Mouse (Mus musculus) CH12.LX (cell line): ENCODE measurements around the gene P3h3. TPM values are rescaled to one million over a fixed set of nuclear protein-coding genes. Genes with fewer than 3 reads are reported as not detected.
A peak's percentile ranks its signal among the peaks of the same experiment; 100 is the strongest.

Source experiments
- DNase-seq: peaks from one replicate; pipeline ENCODE4 v3.0.0-alpha.2; 2013; ENCODE audit errors: extremely low read depth
- H3K27ac ChIP-seq: 2 replicates; pipeline ENCODE4 v1.5.1; 2012; ENCODE audit warnings: low read depth, mild to moderate bottlenecking, control low read depth, moderate library complexity; ENCODE audit not compliant: insufficient read depth
- H3K27me3 ChIP-seq: replicated peaks from 2 replicates; pipeline ENCODE3; 2012; ENCODE audit warnings: inconsistent platforms
- H3K36me3 ChIP-seq, 2 experiments: replicated peaks in 1 of 2; 2 replicates each; pipeline versions ENCODE3 to v1.6.1; 2012; ENCODE audit warnings: inconsistent platforms in 1 of 2, low read length in 1 of 2, mild to moderate bottlenecking in 1 of 2, mixed read lengths in 1 of 2, moderate library complexity in 1 of 2; ENCODE audit not compliant: control insufficient read depth in 1 of 2, insufficient read depth in 1 of 2
- H3K4me1 ChIP-seq, 2 experiments: 2 replicates each; pipeline ENCODE4 v1.6.1; 2012; ENCODE audit warnings: inconsistent platforms in 1 of 2, moderate library complexity in 1 of 2; ENCODE audit not compliant: insufficient read depth in 2 of 2, control insufficient read depth in 1 of 2
- H3K4me2 ChIP-seq: 2 replicates; pipeline ENCODE4 v1.6.1; 2012; ENCODE audit warnings: low read depth, mild to moderate bottlenecking, control low read depth; ENCODE audit not compliant: poor library complexity, insufficient read depth, severe bottlenecking
- H3K4me3 ChIP-seq, 3 experiments: fragments of 150-350 bp in 1 of 3; sonication (generic) in 1 of 3; replicated peaks in 1 of 3; 2 replicates each; pipeline versions ENCODE3 to v1.5.1; 2011 to 2012; ENCODE audit warnings: low read depth in 2 of 3, low read length in 2 of 3, mild to moderate bottlenecking in 2 of 3, moderate library complexity in 2 of 3, control low read depth in 1 of 3, improper control_type of control experiment in 1 of 3, inconsistent platforms in 1 of 3, mixed read lengths in 1 of 3; ENCODE audit not compliant: poor library complexity in 1 of 3
- H3K79me2 ChIP-seq: replicated peaks from 2 replicates; pipeline ENCODE4 v1.6.1; 2012; ENCODE audit warnings: mild to moderate bottlenecking, moderate library complexity; ENCODE audit not compliant: control insufficient read depth, poor library complexity, insufficient read depth, severe bottlenecking; ENCODE audit errors: extremely low read depth
- H3K9ac ChIP-seq: 2 replicates; pipeline ENCODE4 v1.6.1; 2012; ENCODE audit warnings: low read depth, mild to moderate bottlenecking, control low read depth, moderate library complexity; ENCODE audit not compliant: insufficient read depth
- H3K9me3 ChIP-seq: replicated peaks from 2 replicates; pipeline ENCODE3; 2012; ENCODE audit warnings: low read length, inconsistent platforms, mixed read lengths
- BHLHE40 ChIP-seq: IDR thresholded peaks from 2 replicates; pipeline ENCODE4 v1.6.1; 2011; ENCODE audit warnings: mild to moderate bottlenecking, low read depth, low read length, improper control_type of control experiment
- CHD1 ChIP-seq: IDR thresholded peaks from 2 replicates; pipeline ENCODE4 v1.6.1; 2012; ENCODE audit warnings: low read depth, low read length, improper control_type of control experiment, inconsistent platforms
- CHD2 ChIP-seq: IDR thresholded peaks from 2 replicates; pipeline ENCODE4 v1.6.1; 2011; ENCODE audit warnings: low read length, improper control_type of control experiment
- CTCF ChIP-seq, 2 experiments: IDR thresholded peaks in 1 of 2; conservative IDR thresholded peaks in 1 of 2; 2 replicates each; pipeline ENCODE4 v1.5.1; 2011 to 2012; ENCODE audit warnings: low read depth in 2 of 2, low read length in 2 of 2, improper control_type of control experiment in 1 of 2, inconsistent platforms in 1 of 2, mild to moderate bottlenecking in 1 of 2, moderate library complexity in 1 of 2
- E2F4 ChIP-seq: IDR thresholded peaks from 2 replicates; pipeline ENCODE4 v1.6.1; 2011; ENCODE audit warnings: low read depth, low read length, improper control_type of control experiment; ENCODE audit not compliant: insufficient replicate concordance
- ELF1 ChIP-seq: IDR thresholded peaks from 2 replicates; pipeline ENCODE4 v1.6.1; 2014; ENCODE audit warnings: low read depth, mild to moderate bottlenecking, inconsistent platforms, low read length, improper control_type of control experiment
- EP300 ChIP-seq: IDR thresholded peaks from 2 replicates; pipeline ENCODE4 v1.6.1; 2011; ENCODE audit warnings: low read length, improper control_type of control experiment
- ETS1 ChIP-seq: conservative IDR thresholded peaks from 2 replicates; pipeline ENCODE4 v1.6.1; 2012; ENCODE audit warnings: low read depth, mild to moderate bottlenecking, inconsistent platforms, low read length, improper control_type of control experiment, moderate library complexity
- HCFC1 ChIP-seq: IDR thresholded peaks from 2 replicates; pipeline ENCODE4 v1.6.1; 2012; ENCODE audit warnings: low read depth, mild to moderate bottlenecking, inconsistent platforms, low read length, improper control_type of control experiment
- IRF4 ChIP-seq: IDR thresholded peaks from 2 replicates; pipeline ENCODE4 v1.6.1; 2014; ENCODE audit warnings: low read depth, mild to moderate bottlenecking, inconsistent platforms, low read length, improper control_type of control experiment
- MAFK ChIP-seq: IDR thresholded peaks from 2 replicates; pipeline ENCODE4 v1.6.1; 2011; ENCODE audit warnings: low read length, improper control_type of control experiment; ENCODE audit not compliant: insufficient replicate concordance
- MAX ChIP-seq: IDR thresholded peaks from 2 replicates; pipeline ENCODE4 v1.6.1; 2011; ENCODE audit warnings: low read length, improper control_type of control experiment
- MAZ ChIP-seq: IDR thresholded peaks from 2 replicates; pipeline ENCODE4 v1.6.1; 2012; ENCODE audit warnings: low read depth, mild to moderate bottlenecking, inconsistent platforms, low read length, improper control_type of control experiment, moderate library complexity
- MXI1 ChIP-seq: IDR thresholded peaks from 2 replicates; pipeline ENCODE4 v1.6.1; 2011; ENCODE audit warnings: mild to moderate bottlenecking, low read depth, low read length, improper control_type of control experiment
- NELFE ChIP-seq: IDR thresholded peaks from 2 replicates; pipeline ENCODE4 v1.6.1; 2011; ENCODE audit warnings: low read depth, low read length, improper control_type of control experiment
- NRF1 ChIP-seq: IDR thresholded peaks from 2 replicates; pipeline ENCODE4 v1.6.1; 2014; ENCODE audit warnings: low read depth, mild to moderate bottlenecking, inconsistent platforms, low read length, improper control_type of control experiment, moderate library complexity
- PAX5 ChIP-seq: IDR thresholded peaks from 2 replicates; pipeline ENCODE4 v1.6.1; 2012; ENCODE audit warnings: low read length, inconsistent platforms, mixed read lengths
- POLR2A ChIP-seq: IDR thresholded peaks from 2 replicates; pipeline ENCODE4 v1.6.1; 2011; ENCODE audit warnings: low read depth, mild to moderate bottlenecking, improper control_type of control experiment, low read length
- POLR2AphosphoS2 ChIP-seq: IDR thresholded peaks from 2 replicates; pipeline ENCODE4 v1.6.1; 2011; ENCODE audit warnings: low read depth, low read length, improper control_type of control experiment
- RAD21 ChIP-seq: IDR thresholded peaks from 2 replicates; pipeline ENCODE4 v1.6.1; 2011; ENCODE audit warnings: low read depth, mild to moderate bottlenecking, low read length, improper control_type of control experiment, moderate library complexity
- SIN3A ChIP-seq: IDR thresholded peaks from 2 replicates; pipeline ENCODE4 v1.6.1; 2012; ENCODE audit warnings: low read length, improper control_type of control experiment, inconsistent platforms
- SMC3 ChIP-seq: IDR thresholded peaks from 2 replicates; pipeline ENCODE4 v1.6.1; 2011; ENCODE audit warnings: low read depth, low read length, improper control_type of control experiment
- TBP ChIP-seq: conservative IDR thresholded peaks from 2 replicates; pipeline ENCODE4 v1.6.1; 2011; ENCODE audit warnings: low read depth, low read length, improper control_type of control experiment
- TCF12 ChIP-seq: IDR thresholded peaks from 2 replicates; pipeline ENCODE4 v1.6.1; 2014; ENCODE audit warnings: low read depth, mild to moderate bottlenecking, inconsistent platforms, low read length, improper control_type of control experiment
- USF1 ChIP-seq: IDR thresholded peaks from 2 replicates; pipeline ENCODE4 v1.6.1; 2014; ENCODE audit warnings: low read depth, mild to moderate bottlenecking, inconsistent platforms, low read length, improper control_type of control experiment
- USF2 ChIP-seq: conservative IDR thresholded peaks from 2 replicates; pipeline ENCODE4 v1.6.1; 2011; ENCODE audit warnings: low read depth, low read length, improper control_type of control experiment
- ZKSCAN1 ChIP-seq: IDR thresholded peaks from 2 replicates; pipeline ENCODE4 v1.6.1; 2012; ENCODE audit warnings: low read depth, inconsistent platforms, low read length, improper control_type of control experiment, borderline replicate concordance
- ZMIZ1 ChIP-seq: IDR thresholded peaks from 2 replicates; pipeline ENCODE4 v1.6.1; 2012; ENCODE audit warnings: low read depth, mild to moderate bottlenecking, inconsistent platforms, low read length, improper control_type of control experiment
- ZNF384 ChIP-seq: IDR thresholded peaks from 2 replicates; pipeline ENCODE4 v1.6.1; 2012; ENCODE audit warnings: low read depth, low read length, improper control_type of control experiment, inconsistent platforms
- dilution Hi-C: fragments of 300-500 bp; cut with MboI; formaldehyde crosslinking; loops from 2 replicates; pipeline ENCODE4 v1.14.3; 2020; ENCODE audit warnings: low sequenced_read_pairs; ENCODE audit not compliant: extremely low pct_unique_long_range_greater_than_20kb, extremely low pct_ligation_motif_present
- in situ Hi-C: fragments of 300-500 bp; cut with MboI; formaldehyde crosslinking; loops from 3 replicates; pipeline ENCODE4 v1.14.3; 2019; ENCODE audit warnings: low sequenced_read_pairs, low pct_ligation_motif_present, low pct_unique_long_range_greater_than_20kb, mixed read lengths
- polyA plus RNA-seq: library from polyadenylated mRNA; unstranded; fragments of >175 nt; gene quantifications from 2 replicates; pipeline ENCODE4 v1.2.1, GENCODE M21; 2012; ENCODE audit warnings: low read depth; ENCODE audit not compliant: insufficient read length
- total RNA-seq, 2 experiments: library from RNA; depleted of rRNA; stranded (reverse); fragments of 300-350 nt in 1 of 2; fragments of >200 nt in 1 of 2; gene quantifications; 2 replicates each; pipeline ENCODE4 v1.2.3; 2012 to 2014

Gene P3h3
- total and polyA plus RNA-seq, 3 experiments: 0.31 to 0.34 TPM; not detected in 1

- DNase-seq: peak; percentile 74
- Histone ChIP-seq H3K9me3 (no peaks in the 10 kb centered on the region), H3K27ac (peak overlapping the region; percentile 61), H3K4me2 (peak overlapping the region; percentile 65), H3K9ac (peak overlapping the region; percentile 64), H3K27me3 (no peaks in the 10 kb centered on the region), H3K4me1 (peaks cover 25 to 66% of the 10 kb centered on the region in 2 experiments), H3K79me2 (no peaks in the 10 kb centered on the region), H3K4me3 (peak overlapping the region in 2 of 3 experiments; percentile 47 to 56), H3K36me3 (no peaks in the 10 kb centered on the region)
- no peak for TF ChIP-seq MAFK
- TF ChIP-seq POLR2A: no peak
- TF ChIP-seq TCF12: 0 out of 2 replicates have a peak, but pooled peaks have one; percentile 4
- TF ChIP-seq SMC3: peak; percentile 22; the same call in 1 of the 2 replicates
- TF ChIP-seq ELF1: no peak
- peak in 1 of 2 experiments; percentile 68; a peak in 2 of 4 replicates for TF ChIP-seq CTCF (conservative IDR thresholded peaks at IDR 0.05 in 1 of 2, IDR thresholded peaks at IDR 0.05 in 1 of 2; ENCODE audit: low read depth in 2 of 2, low read length in 2 of 2)
- peak; percentile 33 for TF ChIP-seq RAD21
- TF ChIP-seq EP300: no peak
- dilution Hi-C loops (no loop called here), in situ Hi-C loops (loop anchor here (5.0 kb wide), 1 partner anchor 37 kb away; no protein-coding TSS in a partner anchor)
Observed at GRCm38 (mm10) chr6:124904161-124904981, 46.8 kb upstream of the P3h3 start.

- Histone ChIP-seq H3K79me2 (no peaks in the 10 kb centered on the region), H3K27me3 (no peaks in the 10 kb centered on the region), H3K4me1 (peaks cover 25 to 73% of the 10 kb centered on the region in 2 experiments), H3K27ac (peak overlapping the region; percentile 61), H3K36me3 (no peaks in the 10 kb centered on the region), H3K9me3 (no peaks in the 10 kb centered on the region), H3K4me3 (peak overlapping the region; percentile 29 to 56 (median 47)), H3K4me2 (peak overlapping the region; percentile 65), H3K9ac (peak overlapping the region; percentile 64)
- peak; percentile 94 for DNase-seq
- in situ Hi-C loops: loop anchor here (5.0 kb wide), 1 partner anchor 36 kb away; no protein-coding TSS in a partner anchor
- dilution Hi-C loops: no loop called here
- peak; percentile 63; the same call in 1 of the 2 replicates for TF ChIP-seq SIN3A
- TF ChIP-seq NRF1: no peak
- no peak for TF ChIP-seq POLR2AphosphoS2
- peak; percentile 92 for TF ChIP-seq BHLHE40
- no peak for TF ChIP-seq ZKSCAN1
- no peak for TF ChIP-seq USF1
- TF ChIP-seq TCF12: no peak
- peak; percentile 82 for TF ChIP-seq CHD2
- TF ChIP-seq POLR2A: no peak
- no peak for TF ChIP-seq NELFE
- no peak for TF ChIP-seq USF2
- TF ChIP-seq TBP: no peak
- no peak for TF ChIP-seq EP300
- TF ChIP-seq IRF4: peak; percentile 40; the same call in 1 of the 2 replicates
- TF ChIP-seq ZNF384: 0 out of 2 replicates have a peak, but pooled peaks have one; percentile 23
- TF ChIP-seq HCFC1: no peak
- no peak for TF ChIP-seq E2F4
- peak; percentile 48 to 98 for TF ChIP-seq CTCF (conservative IDR thresholded peaks at IDR 0.05 in 1 of 2, IDR thresholded peaks at IDR 0.05 in 1 of 2; ENCODE audit: low read depth in 2 of 2, low read length in 2 of 2)
- peak; percentile 89 for TF ChIP-seq SMC3
- TF ChIP-seq CHD1: no peak
- peak; percentile 38; the same call in 1 of the 2 replicates for TF ChIP-seq MXI1
- TF ChIP-seq ZMIZ1: no peak
- TF ChIP-seq ELF1: peak; percentile 23; the same call in 1 of the 2 replicates
- TF ChIP-seq ETS1: 0 out of 2 replicates have a peak, but pooled peaks have one; percentile 54
- no peak; the same call in 1 of the 2 replicates for TF ChIP-seq MAZ
- no peak for TF ChIP-seq PAX5
- 0 out of 2 replicates have a peak, but pooled peaks have one; percentile 11 for TF ChIP-seq MAX
Observed at GRCm38 (mm10) chr6:124903580-124904151, 46.1 kb upstream of the P3h3 start.
